31 mouse cellular contexts compared by ENCODE assay signal in the genomic region with DNA sequence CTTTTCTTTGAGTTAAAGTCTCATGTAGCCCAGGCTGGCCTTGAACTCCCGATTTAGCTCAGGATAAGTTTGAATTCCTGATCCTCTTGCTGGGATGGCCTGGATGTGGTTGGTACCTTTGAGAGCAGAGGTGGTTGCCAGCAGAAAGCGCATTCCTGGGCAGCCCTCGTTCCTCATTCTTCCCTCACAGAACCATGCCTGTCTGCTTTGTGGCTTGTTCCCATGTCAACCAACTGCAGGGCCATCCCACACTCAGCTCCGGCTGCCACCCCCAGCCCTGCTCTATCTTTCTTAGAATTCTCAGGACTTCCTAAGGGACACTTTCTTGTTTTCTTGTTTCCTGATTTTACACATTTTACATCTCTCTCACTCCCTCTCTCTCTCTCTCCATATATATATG. TPM values are rescaled to one million over a fixed set of nuclear protein-coding genes. Genes with fewer than 3 reads are reported as not detected.
DNase-seq lines count a peak whose midpoint lies in the region; ATAC-seq lines count a peak whose summit lies in the region.
"Had no signal": no experiment of that assay in that cellular context is flagged by ENCODE, and none has a peak within 500 bp of the region (broad histone marks: within the 10 kb centered on the region; RNA-seq: fewer than 3 reads in every experiment).

No protein-coding gene starts in this region.

- H3K27me3 ChIP-seq in forebrain, embryonic 11.5 days (ENCODE audit: control insufficient read depth, insufficient read depth, low read length), result peaks cover 16% of the 10 kb centered on the region
- peaks cover 60% of the 10 kb centered on the region for H3K27me3 ChIP-seq in forebrain, embryonic 12.5 days
- peaks cover 39% of the 10 kb centered on the region for H3K27me3 ChIP-seq in midbrain, embryonic 16.5 days (ENCODE audit: control insufficient read depth, insufficient read depth, low read depth, low read length)
- H3K27me3 ChIP-seq: CH12.LX had no signal

- no peak overlapping the region for H3K4me3 ChIP-seq in forebrain, embryonic 11.5 days (ENCODE audit: low read depth, low read length)
- H3K4me3 ChIP-seq in forebrain, embryonic 12.5 days (replicated peaks), result no peak overlapping the region
- H3K4me3 ChIP-seq in midbrain, embryonic 16.5 days (ENCODE audit: low read depth, low read length), result no peak overlapping the region
- H3K4me3 ChIP-seq: erythroblast, embryonic 14.5 days; forebrain, embryonic 13.5 days; heart, adult 2 months; heart, embryonic 13.5 days; limb, embryonic 10.5 days; limb, embryonic 15.5 days; liver, embryonic 13.5 days; midbrain, embryonic 10.5 days; midbrain, embryonic 15.5 days; myocyte; neural tube, embryonic 12.5 days had no signal

- peak; percentile 38 for DNase-seq in forebrain, embryonic 11.5 days (ENCODE audit: low spot score)
- DNase-seq in layer of hippocampus, adult 9-11 months, result peak; percentile 66
- no peak for DNase-seq in layer of hippocampus, postnatal 10 days (ENCODE audit: low spot score in 2 of 2)
- peak; percentile 40 for DNase-seq in right cerebral cortex, postnatal 25 days
- no peak for DNase-seq in right cerebral cortex, postnatal 36 days (ENCODE audit: low spot score in 2 of 2)
- DNase-seq: adrenal gland, postnatal 14 days; cerebellum, adult 18-20 months; cerebellum, postnatal 10 days; gastrocnemius, postnatal 25 days; heart, adult 2 months; heart, postnatal 10 days; kidney, postnatal 14 days; liver, embryonic 13.5 days; lung, adult 18-20 months; lung, postnatal 10 days; thymus, postnatal 14 days had no signal

- WGBS in forebrain, embryonic 11.5 days, result 56% methylated on average over 4 of the region's 4 CpGs
- WGBS in forebrain, embryonic 12.5 days, result 54% methylated on average over 4 of the region's 4 CpGs
- WGBS in midbrain, embryonic 16.5 days, result 50% methylated on average over 4 of the region's 4 CpGs

- H3K4me2 ChIP-seq in forebrain, embryonic 11.5 days (ENCODE audit: low read depth, low read length, severe bottlenecking), result no peak overlapping the region
- H3K4me2 ChIP-seq in forebrain, embryonic 12.5 days, result no peak overlapping the region
- H3K4me2 ChIP-seq in midbrain, embryonic 16.5 days (ENCODE audit: low read length), result no peak overlapping the region
- H3K4me2 ChIP-seq: forebrain, embryonic 13.5 days; heart, embryonic 13.5 days; hindbrain, embryonic 14.5 days; limb, embryonic 15.5 days; liver, embryonic 13.5 days; midbrain, embryonic 15.5 days; neural tube, embryonic 12.5 days had no signal

- ATAC-seq in forebrain, embryonic 11.5 days (replicated peaks; ENCODE audit: low FRiP score), result no peak
- ATAC-seq in forebrain, embryonic 12.5 days (ENCODE audit: low FRiP score), result no peak
- ATAC-seq in midbrain, embryonic 16.5 days, result no peak
- ATAC-seq: forebrain, embryonic 13.5 days; intestine, postnatal 0 days; midbrain, embryonic 15.5 days had no signal

- H3K4me1 ChIP-seq in forebrain, embryonic 11.5 days (replicated peaks; ENCODE audit: control insufficient read depth, insufficient read depth, low read length), result peaks cover 4% of the 10 kb centered on the region
- peaks cover 16% of the 10 kb centered on the region for H3K4me1 ChIP-seq in forebrain, embryonic 12.5 days
- peaks cover 6% of the 10 kb centered on the region; the same call in 1 of the 2 replicates for H3K4me1 ChIP-seq in midbrain, embryonic 16.5 days (ENCODE audit: control insufficient read depth, insufficient read depth, low read length)

- no peaks in the 10 kb centered on the region for H3K9me3 ChIP-seq in forebrain, embryonic 11.5 days (ENCODE audit: control insufficient read depth, low read length)
- no peaks in the 10 kb centered on the region for H3K9me3 ChIP-seq in forebrain, embryonic 12.5 days
- H3K9me3 ChIP-seq in midbrain, embryonic 16.5 days (replicated peaks; ENCODE audit: control insufficient read depth, low read length, poor library complexity, severe bottlenecking), result no peaks in the 10 kb centered on the region
- H3K9me3 ChIP-seq: forebrain, embryonic 13.5 days; heart, embryonic 13.5 days; limb, embryonic 10.5 days; limb, embryonic 15.5 days; liver, embryonic 13.5 days; midbrain, embryonic 10.5 days; midbrain, embryonic 15.5 days; neural tube, embryonic 12.5 days had no signal

- H3K27ac ChIP-seq in forebrain, embryonic 11.5 days (ENCODE audit: low read depth, low read length), result no peak overlapping the region
- no peak overlapping the region for H3K27ac ChIP-seq in forebrain, embryonic 12.5 days
- no peak overlapping the region for H3K27ac ChIP-seq in midbrain, embryonic 16.5 days (ENCODE audit: low read length)
- H3K27ac ChIP-seq: forebrain, embryonic 13.5 days; heart, adult 2 months; heart, embryonic 13.5 days; hindbrain, embryonic 14.5 days; limb, embryonic 10.5 days; limb, embryonic 15.5 days; liver, embryonic 13.5 days; midbrain, embryonic 10.5 days; midbrain, embryonic 15.5 days; neural tube, embryonic 12.5 days had no signal

- H3K36me3 ChIP-seq in forebrain, embryonic 11.5 days (ENCODE audit: control insufficient read depth, insufficient read depth, low read length), result no peaks in the 10 kb centered on the region
- no peaks in the 10 kb centered on the region for H3K36me3 ChIP-seq in forebrain, embryonic 12.5 days (replicated peaks)
- no peaks in the 10 kb centered on the region for H3K36me3 ChIP-seq in midbrain, embryonic 16.5 days (ENCODE audit: control insufficient read depth, insufficient read depth, low read length)
- H3K36me3 ChIP-seq: heart, embryonic 13.5 days; limb, embryonic 10.5 days; limb, embryonic 15.5 days; liver, embryonic 13.5 days; midbrain, embryonic 10.5 days; midbrain, embryonic 15.5 days; neural tube, embryonic 12.5 days had no signal

- H3K9ac ChIP-seq in forebrain, embryonic 11.5 days (ENCODE audit: low read length), result no peak overlapping the region
- H3K9ac ChIP-seq in forebrain, embryonic 12.5 days, result no peak overlapping the region
- no peak overlapping the region for H3K9ac ChIP-seq in midbrain, embryonic 16.5 days (ENCODE audit: low read depth, low read length)
- H3K9ac ChIP-seq: forebrain, embryonic 13.5 days; heart, embryonic 13.5 days; hindbrain, embryonic 14.5 days; limb, embryonic 15.5 days; liver, embryonic 13.5 days; midbrain, embryonic 15.5 days; neural tube, embryonic 12.5 days had no signal

RNA-seq across cellular contexts. Expression of a gene that starts 1.7 kb away (rescaled TPM):
- 0.15 TPM in 1 of 2 replicates, not detected in the other for polyA plus RNA-seq in forebrain, embryonic 11.5 days (2014; fragmentation: Nextera tagmentation; extraction: Ambion mirVana)
- polyA plus RNA-seq in forebrain, embryonic 12.5 days (2016; fragmentation: Nextera tagmentation; extraction: Ambion mirVana), result not detected in 2 replicates
- total RNA-seq in layer of hippocampus, postnatal 10 days (2021), result not detected
- polyA plus RNA-seq in midbrain, embryonic 16.5 days (2015; fragmentation: Nextera tagmentation; extraction: Ambion mirVana), result 0.49 and 0.53 TPM in 2 replicates
- polyA plus RNA-seq: C2C12; erythroblast, embryonic 14.5 days; forebrain, embryonic 13.5 days; hindbrain, embryonic 14.5 days; midbrain, embryonic 10.5 days; myocyte had no signal

RNA-seq across cellular contexts. Expression of a gene that starts 11.4 kb away (rescaled TPM):
- 0.15 and 0.87 TPM in 2 replicates for polyA plus RNA-seq in forebrain, embryonic 11.5 days (2014; fragmentation: Nextera tagmentation; extraction: Ambion mirVana)
- 0.38 and 0.69 TPM in 2 replicates for polyA plus RNA-seq in forebrain, embryonic 12.5 days (2016; fragmentation: Nextera tagmentation; extraction: Ambion mirVana)
- total RNA-seq in layer of hippocampus, postnatal 10 days (2021), result under 1 TPM; 0.69 to 0.91 TPM
- 0.69 and 0.88 TPM in 2 replicates for polyA plus RNA-seq in midbrain, embryonic 16.5 days (2015; fragmentation: Nextera tagmentation; extraction: Ambion mirVana)
- polyA plus RNA-seq: C2C12; erythroblast, embryonic 14.5 days; forebrain, embryonic 13.5 days; myocyte had no signal

RNA-seq across cellular contexts. Expression of a gene that starts 19.0 kb away (rescaled TPM):
- 152 and 163 TPM in 2 replicates for polyA plus RNA-seq in forebrain, embryonic 11.5 days (2014; fragmentation: Nextera tagmentation; extraction: Ambion mirVana)
- 138 and 146 TPM in 2 replicates for polyA plus RNA-seq in forebrain, embryonic 12.5 days (2016; fragmentation: Nextera tagmentation; extraction: Ambion mirVana)
- 100 to 1,000 TPM; 252 to 263 TPM for total RNA-seq in layer of hippocampus, postnatal 10 days (2021)
- polyA plus RNA-seq in midbrain, embryonic 16.5 days (2015; fragmentation: Nextera tagmentation; extraction: Ambion mirVana), result 117 and 126 TPM in 2 replicates

RNA-seq across cellular contexts. Expression of a gene that starts 22.1 kb away (rescaled TPM):
- polyA plus RNA-seq in forebrain, embryonic 11.5 days (2014; fragmentation: Nextera tagmentation; extraction: Ambion mirVana), result 7.2 and 8.2 TPM in 2 replicates
- polyA plus RNA-seq in forebrain, embryonic 12.5 days (2016; fragmentation: Nextera tagmentation; extraction: Ambion mirVana), result 9.1 and 9.6 TPM in 2 replicates
- total RNA-seq in layer of hippocampus, postnatal 10 days (2021), result 10 to 100 TPM; 34.4 to 38.6 TPM
- polyA plus RNA-seq in midbrain, embryonic 16.5 days (2015; fragmentation: Nextera tagmentation; extraction: Ambion mirVana), result 22.5 and 22.7 TPM in 2 replicates

RNA-seq across cellular contexts. Expression of a gene that starts 45.9 kb away (rescaled TPM):
- polyA plus RNA-seq in forebrain, embryonic 11.5 days (2014; fragmentation: Nextera tagmentation; extraction: Ambion mirVana), result 1.6 and 1.7 TPM in 2 replicates
- 1.3 and 2.2 TPM in 2 replicates for polyA plus RNA-seq in forebrain, embryonic 12.5 days (2016; fragmentation: Nextera tagmentation; extraction: Ambion mirVana)
- 1 to 10 TPM; 5.1 to 5.2 TPM for total RNA-seq in layer of hippocampus, postnatal 10 days (2021)
- 2.4 and 4.5 TPM in 2 replicates for polyA plus RNA-seq in midbrain, embryonic 16.5 days (2015; fragmentation: Nextera tagmentation; extraction: Ambion mirVana)

Comparison
In these comparisons a context has a peak if more than half of its experiments do, and no peak if none do; other contexts are left out.
1. DNase-seq: peak in forebrain, embryonic 11.5 days (single experiment), layer of hippocampus, adult 9-11 months (single experiment) and right cerebral cortex, postnatal 25 days (single experiment); none in layer of hippocampus, postnatal 10 days (0 of 2) and right cerebral cortex, postnatal 36 days (0 of 2).